Mouse (Mus musculus) lung, postnatal 0 days (tissue): Measurements from ENCODE around the gene Lemd2. TPM values are rescaled to one million over a fixed set of nuclear protein-coding genes. Genes with fewer than 3 reads are reported as not detected.

Experiments
- ATAC-seq: fragments of 200-750 bp; cut with Nextera tagmentation; 2 replicates; pipeline ENCODE4 v1.8.0; 2017; ENCODE audit warnings: moderate library complexity
- DNase-seq: peaks from one replicate; pipeline ENCODE4 v3.0.0-alpha.2; 2016; ENCODE audit warnings: low spot score
- H3K27ac ChIP-seq: fragments of 300-500 bp; sonication (generic); 2 replicates; pipeline ENCODE4 v1.5.1; 2014; ENCODE audit warnings: antibody characterized with exemption, mild to moderate bottlenecking, low read length, mixed read lengths
- H3K27me3 ChIP-seq: fragments of 300-500 bp; sonication (generic); replicated peaks from 2 replicates; pipeline ENCODE4 v1.6.1; 2014; ENCODE audit warnings: low read length, mixed read lengths; ENCODE audit not compliant: insufficient read depth
- H3K36me3 ChIP-seq: fragments of 300-500 bp; sonication (generic); 2 replicates; pipeline ENCODE4 v1.6.1; 2014; ENCODE audit warnings: low read length, mixed read lengths; ENCODE audit not compliant: insufficient read depth
- H3K4me1 ChIP-seq: fragments of 300-500 bp; sonication (generic); 2 replicates; pipeline ENCODE4 v1.6.1; 2014; ENCODE audit warnings: antibody characterized with exemption, low read depth, low read length, mixed read lengths; ENCODE audit not compliant: insufficient read depth
- H3K4me2 ChIP-seq: fragments of 300-500 bp; sonication (generic); replicated peaks from 2 replicates; pipeline ENCODE4 v1.6.1; 2014; ENCODE audit warnings: low read depth, mild to moderate bottlenecking, low read length, moderate library complexity, mixed read lengths
- H3K4me3 ChIP-seq: fragments of 300-500 bp; sonication (generic); 2 replicates; pipeline ENCODE4 v1.5.1; 2014; ENCODE audit warnings: low read depth, low read length
- H3K9ac ChIP-seq: fragments of 300-500 bp; sonication (generic); replicated peaks from 2 replicates; pipeline ENCODE4 v1.6.1; 2014; ENCODE audit warnings: low read depth, mild to moderate bottlenecking
- H3K9me3 ChIP-seq: fragments of 300-500 bp; sonication (generic); 2 replicates; pipeline ENCODE4 v1.6.1; 2016; ENCODE audit warnings: low read length, mixed read lengths
- CTCF ChIP-seq: IDR thresholded peaks from 2 replicates; pipeline ENCODE4 v1.5.1; 2016; ENCODE audit warnings: antibody characterized with exemption, mild to moderate bottlenecking
- EP300 ChIP-seq: IDR thresholded peaks from 2 replicates; pipeline ENCODE4 v1.6.1; 2016; ENCODE audit warnings: antibody characterized with exemption, mild to moderate bottlenecking, control low read depth
- WGBS: fragments of 180-500 bp; shearing (Covaris S2); extraction: QIAGEN DNeasy Blood & Tissue Kit; methylation state at CpG from one replicate; pipeline ENCODE4 v1.1.7; 2014; 5-methylcytosine and 5-hydroxymethylcytosine counted together
- polyA plus RNA-seq: library from polyadenylated mRNA; unstranded; fragments of >200 nt; fragmentation: Nextera tagmentation; extraction: Ambion mirVana; gene quantifications from 2 replicates; pipeline ENCODE4 v1.2.1, GENCODE M21; 2015

Gene Lemd2
- polyA plus RNA-seq, 1 experiment from 2014 or later: 13.2 TPM

GRCm38 (mm10) chr17:27183667-27184292, 20.5 kb downstream of the Lemd2 start:
- Histone ChIP-seq H3K27me3 (no peaks in the 10 kb centered on the region), H3K9me3 (no peaks in the 10 kb centered on the region), H3K36me3 (no peaks in the 10 kb centered on the region), H3K4me2 (no peak overlapping the region), H3K9ac (no peak overlapping the region), H3K4me1 (no peaks in the 10 kb centered on the region), H3K27ac (no peak overlapping the region), H3K4me3 (no peak overlapping the region)
- DNase-seq: no peak
- no peak for ATAC-seq
- no peak for TF ChIP-seq CTCF
- TF ChIP-seq EP300: no peak
- WGBS: 76% methylated on average over 12 of the region's 12 CpGs

- 73% methylated on average over 5 of the region's 5 CpGs for whole genome bisulfite sequencing
These were observed 21.9 kb downstream of the Lemd2 start for GRCm38 (mm10) chr17:27182401-27182800.

GRCm38 (mm10) chr17:27181666-27182065, 22.6 kb downstream of the Lemd2 start:
- H3K4me3 ChIP-seq: no peak overlapping the region
- no peaks in the 10 kb centered on the region for H3K27me3 ChIP-seq
- peak; percentile 46 for DNase-seq
- no peak overlapping the region for H3K4me2 ChIP-seq
- TF ChIP-seq CTCF (peak; percentile 72), EP300 (no peak)
- no peaks in the 10 kb centered on the region for H3K9me3 ChIP-seq
- no peak overlapping the region for H3K27ac ChIP-seq
- ATAC-seq: peak; percentile 73
- no peak overlapping the region for H3K9ac ChIP-seq
- H3K4me1 ChIP-seq: no peaks in the 10 kb centered on the region
- no peaks in the 10 kb centered on the region for H3K36me3 ChIP-seq
- 35% methylated on average over 3 of the region's 3 CpGs for WGBS

More at GRCm38 (mm10) chr17:27182401-27182800, 21.9 kb downstream of the Lemd2 start:
- no peak overlapping the region for H3K27ac ChIP-seq
- DNase-seq (no peak), ATAC-seq (no peak)
- no peak overlapping the region for H3K9ac ChIP-seq
- no peaks in the 10 kb centered on the region for H3K9me3 ChIP-seq
- no peak for TF ChIP-seq EP300
- no peak for TF ChIP-seq CTCF
- H3K27me3 ChIP-seq: no peaks in the 10 kb centered on the region
- H3K4me1 ChIP-seq: no peaks in the 10 kb centered on the region
- H3K4me3 ChIP-seq: no peak overlapping the region
- H3K36me3 ChIP-seq: no peaks in the 10 kb centered on the region
- no peak overlapping the region for H3K4me2 ChIP-seq

GRCm38 (mm10) chr17:27179681-27180280, 24.5 kb downstream of the Lemd2 start:
- no peaks in the 10 kb centered on the region for H3K27me3 ChIP-seq
- 61% methylated on average over 12 of the region's 12 CpGs for WGBS
- H3K27ac ChIP-seq: no peak overlapping the region
- ATAC-seq (no peak), DNase-seq (no peak)
- no peaks in the 10 kb centered on the region for H3K9me3 ChIP-seq
- no peaks in the 10 kb centered on the region for H3K4me1 ChIP-seq
- no peak for TF ChIP-seq CTCF
- no peak for TF ChIP-seq EP300
- H3K4me2 ChIP-seq: no peak overlapping the region
- H3K36me3 ChIP-seq: no peaks in the 10 kb centered on the region
- no peak overlapping the region for H3K9ac ChIP-seq
- no peak overlapping the region for H3K4me3 ChIP-seq

GRCm38 (mm10) chr17:27178427-27179177, 25.7 kb downstream of the Lemd2 start:
- Histone ChIP-seq H3K9me3 (no peaks in the 10 kb centered on the region), H3K27me3 (no peaks in the 10 kb centered on the region), H3K27ac (no peak overlapping the region), H3K4me3 (no peak overlapping the region), H3K4me2 (no peak overlapping the region), H3K9ac (no peak overlapping the region), H3K36me3 (no peaks in the 10 kb centered on the region), H3K4me1 (no peaks in the 10 kb centered on the region)
- DNase-seq: no peak
- WGBS: 91% methylated on average over 17 of the region's 17 CpGs
- no peak for ATAC-seq
- TF ChIP-seq EP300 (no peak), CTCF (no peak)

GRCm38 (mm10) chr17:27178019-27178418, 26.2 kb downstream of the Lemd2 start:
- no peak for TF ChIP-seq EP300
- TF ChIP-seq CTCF: no peak
- Histone ChIP-seq H3K4me3 (no peak overlapping the region), H3K4me2 (no peak overlapping the region), H3K27me3 (no peaks in the 10 kb centered on the region), H3K9ac (no peak overlapping the region), H3K27ac (no peak overlapping the region), H3K36me3 (no peaks in the 10 kb centered on the region), H3K4me1 (no peaks in the 10 kb centered on the region), H3K9me3 (no peaks in the 10 kb centered on the region)
- 87% methylated on average over 9 of the region's 9 CpGs for WGBS
- DNase-seq: no peak
- ATAC-seq: no peak
